Mouse (Mus musculus): ENCODE measurements at regions not wholly inside any gene's neighbourhood (a gene's known extent, or its start where the extent isn't known, plus 50 kb on each side); places are given as distances from the start of the nearest gene placed in this dataset.

- Histone ChIP-seq H3K27ac (ENCODE audit: control insufficient read depth, low read depth, low read length) (no peak overlapping the region), H3K79me2 (ENCODE audit: control insufficient read depth, insufficient read depth, low read length, poor library complexity) (no peaks in the 10 kb centered on the region), H3K36me3 (ENCODE audit: control insufficient read depth in 1 of 2, insufficient read depth in 2 of 2, low read length in 2 of 2) (no peaks in the 10 kb centered on the region), H3K4me3 (ENCODE audit: control insufficient read depth in 1 of 2, insufficient read depth in 1 of 2, low read depth in 2 of 2, low read length in 2 of 2) (no peak overlapping the region), H3K9me3 (replicated peaks; ENCODE audit: insufficient read depth, low read length) (no peaks in the 10 kb centered on the region), H3K4me1 (ENCODE audit: control insufficient read depth in 1 of 2, insufficient read depth in 2 of 2, low read length in 2 of 2) (no peaks in the 10 kb centered on the region; a peak in 1 of 4 replicates), H3K27me3 (ENCODE audit: control insufficient read depth in 1 of 2, insufficient read depth in 2 of 2, low read length in 2 of 2) (no peaks in the 10 kb centered on the region), H3K9ac (ENCODE audit: control insufficient read depth, low read depth, low read length, poor library complexity, severe bottlenecking) (no peak overlapping the region)
- TF ChIP-seq TCF12 (IDR thresholded peaks at IDR 0.05; ENCODE audit: low read depth, low read length) (peak; percentile 64; the same call in 1 of the 2 replicates), GATA1 (IDR thresholded peaks at IDR 0.05; ENCODE audit: low read depth, low read length) (no peak), EP300 (IDR thresholded peaks at IDR 0.05; ENCODE audit: low read depth in 1 of 2, low read length in 2 of 2) (peak in 1 of 2 experiments; percentile 50; a peak in 1 of 4 replicates)
- DNase-seq (ENCODE audit: low read depth, low spot score) = no peak
These were observed 107.0 kb upstream of the Gpr139 start for GRCm38 (mm10) chr7:119291442-119291841.

- Histone ChIP-seq H3K79me2 (ENCODE audit: control insufficient read depth, insufficient read depth, low read length, poor library complexity) (no peaks in the 10 kb centered on the region), H3K9ac (ENCODE audit: control insufficient read depth, low read depth, low read length, poor library complexity, severe bottlenecking) (no peak overlapping the region), H3K9me3 (replicated peaks; ENCODE audit: insufficient read depth, low read length) (no peaks in the 10 kb centered on the region), H3K4me1 (ENCODE audit: control insufficient read depth in 1 of 2, insufficient read depth in 2 of 2, low read length in 2 of 2) (peaks cover 0 to 3% of the 10 kb centered on the region in 2 experiments; a peak in 2 of 4 replicates), H3K27me3 (ENCODE audit: control insufficient read depth in 1 of 2, insufficient read depth in 2 of 2, low read length in 2 of 2) (no peaks in the 10 kb centered on the region; a peak in 1 of 4 replicates), H3K4me3 (ENCODE audit: control insufficient read depth in 1 of 2, insufficient read depth in 1 of 2, low read depth in 2 of 2, low read length in 2 of 2) (no peak overlapping the region), H3K27ac (ENCODE audit: control insufficient read depth, low read depth, low read length) (no peak overlapping the region), H3K36me3 (ENCODE audit: control insufficient read depth in 1 of 2, insufficient read depth in 2 of 2, low read length in 2 of 2) (peaks cover 0 to 1% of the 10 kb centered on the region in 2 experiments; a peak in 1 of 4 replicates)
- no peak for DNase-seq (ENCODE audit: low read depth, low spot score)
- no peak for TF ChIP-seq CTCF (IDR thresholded peaks at IDR 0.05 in 2 of 3, conservative IDR thresholded peaks at IDR 0.05 in 1 of 3; ENCODE audit: control insufficient read depth in 1 of 3, insufficient read depth in 1 of 3, low read depth in 2 of 3, low read length in 3 of 3, poor library complexity in 1 of 3, severe bottlenecking in 1 of 3)
- TF ChIP-seq BHLHE40 (IDR thresholded peaks at IDR 0.05; ENCODE audit: borderline replicate concordance, low read depth, low read length) = no peak
- no peak for TF ChIP-seq GABPA (IDR thresholded peaks at IDR 0.05; ENCODE audit: low read depth, low read length)
- TF ChIP-seq USF1 (IDR thresholded peaks at IDR 0.05; ENCODE audit: low read depth, low read length) = no peak
- TF ChIP-seq RCOR1 (IDR thresholded peaks at IDR 0.05; ENCODE audit: low read depth, low read length) = no peak
- TF ChIP-seq SIN3A (IDR thresholded peaks at IDR 0.05; ENCODE audit: low read length) = no peak
- no peak for TF ChIP-seq TBP (IDR thresholded peaks at IDR 0.05; ENCODE audit: low read depth, low read length)
These were observed 100.9 kb upstream of the Gpr139 start for GRCm38 (mm10) chr7:119285290-119285689.

- Histone ChIP-seq H3K9me3 (replicated peaks; ENCODE audit: insufficient read depth, low read length) (no peaks in the 10 kb centered on the region), H3K4me1 (ENCODE audit: control insufficient read depth in 1 of 2, insufficient read depth in 2 of 2, low read length in 2 of 2) (peaks cover 2 to 3% of the 10 kb centered on the region in 2 experiments), H3K79me2 (ENCODE audit: control insufficient read depth, insufficient read depth, low read length, poor library complexity) (no peaks in the 10 kb centered on the region), H3K27me3 (ENCODE audit: control insufficient read depth in 1 of 2, insufficient read depth in 2 of 2, low read length in 2 of 2) (no peaks in the 10 kb centered on the region; a peak in 1 of 4 replicates), H3K36me3 (ENCODE audit: control insufficient read depth in 1 of 2, insufficient read depth in 2 of 2, low read length in 2 of 2) (peaks cover 0 to 4% of the 10 kb centered on the region in 2 experiments; a peak in 1 of 4 replicates), H3K27ac (ENCODE audit: control insufficient read depth, low read depth, low read length) (no peak overlapping the region), H3K9ac (ENCODE audit: control insufficient read depth, low read depth, low read length, poor library complexity, severe bottlenecking) (no peak overlapping the region), H3K4me3 (ENCODE audit: control insufficient read depth in 1 of 2, insufficient read depth in 1 of 2, low read depth in 2 of 2, low read length in 2 of 2) (no peak overlapping the region)
- TF ChIP-seq ZNF384 (IDR thresholded peaks at IDR 0.05; ENCODE audit: low read depth, low read length) = no peak
- no peak for TF ChIP-seq SIN3A (IDR thresholded peaks at IDR 0.05; ENCODE audit: low read length)
- no peak for TF ChIP-seq MYC (IDR thresholded peaks at IDR 0.05; ENCODE audit: low read depth, low read length)
- TF ChIP-seq NELFE (IDR thresholded peaks at IDR 0.05; ENCODE audit: low read depth, low read length) = no peak
- TF ChIP-seq GATA1 (IDR thresholded peaks at IDR 0.05; ENCODE audit: low read depth, low read length) = peak; percentile 35
- peak; percentile 55 for TF ChIP-seq TAL1 (IDR thresholded peaks at IDR 0.05; ENCODE audit: low read length)
- no peak for TF ChIP-seq BHLHE40 (IDR thresholded peaks at IDR 0.05; ENCODE audit: borderline replicate concordance, low read depth, low read length)
- TF ChIP-seq EP300 (IDR thresholded peaks at IDR 0.05; ENCODE audit: low read depth in 1 of 2, low read length in 2 of 2) = peak in 1 of 2 experiments; percentile 56; a peak in 2 of 4 replicates
- TF ChIP-seq ETS1 (IDR thresholded peaks at IDR 0.05; ENCODE audit: low read depth, low read length) = peak; percentile 46; the same call in 1 of the 2 replicates
- TF ChIP-seq MAZ (IDR thresholded peaks at IDR 0.05; ENCODE audit: low read depth, low read length) = no peak
- no peak for TF ChIP-seq POLR2AphosphoS2 (IDR thresholded peaks at IDR 0.05; ENCODE audit: low read length)
- no peak for TF ChIP-seq UBTF (IDR thresholded peaks at IDR 0.05; ENCODE audit: borderline replicate concordance, insufficient read depth, low read depth, low read length)
- TF ChIP-seq POLR2AphosphoS5 (IDR thresholded peaks at IDR 0.05; ENCODE audit: borderline replicate concordance, low read depth, low read length) = no peak
- peak; percentile 81 for TF ChIP-seq TCF12 (IDR thresholded peaks at IDR 0.05; ENCODE audit: low read depth, low read length)
- no peak for TF ChIP-seq CTCF (IDR thresholded peaks at IDR 0.05 in 2 of 3, conservative IDR thresholded peaks at IDR 0.05 in 1 of 3; ENCODE audit: control insufficient read depth in 1 of 3, insufficient read depth in 1 of 3, low read depth in 2 of 3, low read length in 3 of 3, poor library complexity in 1 of 3, severe bottlenecking in 1 of 3)
- peak; percentile 13 for DNase-seq (ENCODE audit: low read depth, low spot score)
These were observed 95.7 kb upstream of the Gpr139 start for GRCm38 (mm10) chr7:119279896-119280661.

All from MEL (cell line).